Mouse (Mus musculus) hindbrain, embryonic 13.5 days (tissue): ENCODE measurements around the gene Vezt. TPM values are rescaled to one million over a fixed set of nuclear protein-coding genes. Genes with fewer than 3 reads are reported as not detected.

Source experiments
- ATAC-seq: fragments of 200-750 bp; cut with Nextera tagmentation; 2 replicates; pipeline ENCODE4 v1.8.0; 2017; ENCODE audit warnings: moderate TSS enrichment; ENCODE audit not compliant: low FRiP score
- H3K27ac ChIP-seq: fragments of 300-500 bp; sonication (generic); 2 replicates; pipeline ENCODE4 v1.5.1; 2015; ENCODE audit warnings: inconsistent platforms, mild to moderate bottlenecking, moderate library complexity
- H3K27me3 ChIP-seq: fragments of 300-500 bp; sonication (generic); 2 replicates; pipeline ENCODE4 v1.6.1; 2015; ENCODE audit warnings: mild to moderate bottlenecking, inconsistent platforms
- H3K36me3 ChIP-seq: fragments of 300-500 bp; sonication (generic); 2 replicates; pipeline ENCODE4 v1.6.1; 2015; ENCODE audit warnings: mild to moderate bottlenecking, inconsistent platforms
- H3K4me1 ChIP-seq: fragments of 300-500 bp; sonication (generic); replicated peaks from 2 replicates; pipeline ENCODE4 v1.6.1; 2015; ENCODE audit warnings: inconsistent platforms
- H3K4me2 ChIP-seq: fragments of 300-500 bp; sonication (generic); 2 replicates; pipeline ENCODE4 v1.6.1; 2015; ENCODE audit warnings: inconsistent platforms, mild to moderate bottlenecking, moderate library complexity
- H3K4me3 ChIP-seq: fragments of 300-500 bp; sonication (generic); 2 replicates; pipeline ENCODE4 v1.5.1; 2015; ENCODE audit warnings: mild to moderate bottlenecking, inconsistent platforms
- H3K9ac ChIP-seq: fragments of 300-500 bp; sonication (generic); 2 replicates; pipeline ENCODE4 v1.6.1; 2015; ENCODE audit warnings: mild to moderate bottlenecking, inconsistent platforms
- H3K9me3 ChIP-seq: fragments of 300-500 bp; sonication (generic); 2 replicates; pipeline ENCODE4 v1.6.1; 2016; ENCODE audit warnings: inconsistent platforms
- whole genome bisulfite sequencing: fragments of 180-500 bp; shearing (Covaris S2); methylation state at CpG from one replicate; pipeline ENCODE4 v1.1.7; 2015; 5-methylcytosine and 5-hydroxymethylcytosine counted together
- polyA plus RNA-seq: library from polyadenylated mRNA; unstranded; fragments of >200 nt; fragmentation: Nextera tagmentation; extraction: Ambion mirVana; gene quantifications from 2 replicates; pipeline ENCODE4 v1.2.1, GENCODE M21; 2015

Vezt gene
- polyA plus RNA-seq, 1 experiment from 2014 or later = 65.4 TPM

DNA sequence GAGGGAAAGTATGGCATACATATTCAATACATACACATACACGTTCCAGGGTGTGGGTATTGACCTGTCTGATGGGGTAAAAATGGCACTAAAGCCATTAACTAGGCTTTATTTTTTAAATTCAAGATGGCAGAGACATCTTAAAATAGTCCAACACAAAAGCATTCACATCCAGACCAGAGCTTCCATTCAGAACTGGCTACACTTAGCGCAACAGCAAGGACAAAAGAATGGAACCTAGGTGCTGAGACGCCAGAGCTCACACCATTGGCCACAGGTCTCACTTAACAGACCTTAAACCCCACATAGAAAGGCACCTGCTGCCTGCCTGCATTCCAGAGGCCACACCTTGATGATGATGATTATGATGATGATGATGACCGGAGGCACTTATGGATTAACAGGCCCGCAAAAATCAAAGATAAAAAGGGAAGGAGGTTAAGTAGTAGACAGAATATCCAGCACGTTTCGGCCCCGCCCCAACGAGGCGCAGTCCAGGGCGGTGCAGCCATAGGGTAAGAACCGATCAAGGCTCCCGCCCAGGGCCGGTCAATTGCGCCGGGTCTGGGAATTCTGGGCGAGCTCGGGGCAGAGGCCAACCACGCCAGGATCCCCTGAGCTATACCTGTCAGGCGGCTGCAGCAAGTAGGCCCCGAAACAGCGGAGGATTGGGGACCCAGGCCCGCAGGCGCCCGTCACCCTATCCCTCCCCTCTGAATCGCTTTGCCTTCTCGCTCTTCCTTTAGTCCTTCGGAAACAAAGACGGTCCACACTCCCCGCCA lies 550 bp downstream of the Vezt start:
- H3K36me3 ChIP-seq = peaks cover 11% of the 10 kb centered on the region
- peak overlapping the region; percentile 91 for H3K9ac ChIP-seq
- peak; percentile 86 for ATAC-seq
- no peaks in the 10 kb centered on the region for H3K27me3 ChIP-seq
- H3K4me1 ChIP-seq = peaks cover 26% of the 10 kb centered on the region
- H3K4me2 ChIP-seq = peak overlapping the region; percentile 73
- peak overlapping the region; percentile 84 for H3K4me3 ChIP-seq
- H3K27ac ChIP-seq = peak overlapping the region; percentile 88
- no peaks in the 10 kb centered on the region for H3K9me3 ChIP-seq
- under 1% methylated on average over 27 of the region's 30 CpGs for WGBS

DNA sequence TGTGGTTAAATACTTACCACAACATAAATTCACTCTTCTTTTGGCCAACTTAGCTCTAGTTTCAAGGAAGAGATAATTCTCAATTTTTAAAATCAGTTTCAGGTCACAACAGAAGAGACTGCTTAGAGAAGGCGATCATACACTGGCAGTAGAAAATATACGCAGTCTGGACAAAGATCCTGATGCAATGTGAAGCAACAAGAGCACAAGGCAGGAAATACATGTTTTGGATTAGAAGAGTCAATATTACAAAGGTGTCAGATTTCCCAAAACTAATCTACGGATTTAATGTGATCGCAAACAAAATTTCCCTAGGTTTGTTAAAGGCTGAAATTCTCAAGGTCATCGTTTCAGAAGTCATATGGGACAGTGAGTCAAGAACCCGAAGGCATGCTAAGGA lies 4.5 kb downstream of the Vezt start:
- WGBS = 94% methylated on average over 6 of the region's 6 CpGs

DNA sequence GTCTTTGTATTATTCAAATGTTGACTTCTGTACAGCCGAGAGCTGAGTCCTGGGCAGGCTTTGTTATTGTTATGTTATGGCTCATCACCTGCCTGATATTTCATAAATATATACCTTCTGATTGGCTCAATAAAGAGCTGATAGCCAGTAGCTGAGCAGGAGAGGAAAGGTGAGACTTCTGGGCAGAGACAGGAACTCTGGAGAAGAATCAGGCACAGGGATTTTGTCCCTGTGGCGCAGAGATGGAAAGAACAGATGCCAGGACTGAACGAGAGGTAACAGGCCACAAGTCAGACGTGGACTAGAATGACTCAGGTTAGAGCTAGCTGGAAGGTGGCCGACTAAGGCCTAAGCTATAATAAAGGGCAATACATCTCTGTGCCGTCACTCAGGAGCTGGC lies 7.1 kb downstream of the Vezt start:
- no peak overlapping the region for H3K4me3 ChIP-seq
- no peak for ATAC-seq
- H3K9me3 ChIP-seq = no peaks in the 10 kb centered on the region
- H3K4me2 ChIP-seq = no peak overlapping the region
- peaks cover 49% of the 10 kb centered on the region for H3K36me3 ChIP-seq
- no peak overlapping the region for H3K27ac ChIP-seq
- H3K27me3 ChIP-seq = no peaks in the 10 kb centered on the region
- H3K9ac ChIP-seq = no peak overlapping the region
- H3K4me1 ChIP-seq = peaks cover 11% of the 10 kb centered on the region
- WGBS = 83% methylated on average over 6 of the region's 6 CpGs

More for the DNA sequence above, 4.5 kb downstream of the Vezt start:
- Histone ChIP-seq H3K4me1 (peaks cover 21% of the 10 kb centered on the region), H3K4me2 (no peak overlapping the region), H3K4me3 (no peak overlapping the region), H3K27me3 (no peaks in the 10 kb centered on the region), H3K27ac (no peak overlapping the region), H3K36me3 (peaks cover 29% of the 10 kb centered on the region), H3K9ac (no peak overlapping the region), H3K9me3 (no peaks in the 10 kb centered on the region)
- no peak for ATAC-seq

DNA sequence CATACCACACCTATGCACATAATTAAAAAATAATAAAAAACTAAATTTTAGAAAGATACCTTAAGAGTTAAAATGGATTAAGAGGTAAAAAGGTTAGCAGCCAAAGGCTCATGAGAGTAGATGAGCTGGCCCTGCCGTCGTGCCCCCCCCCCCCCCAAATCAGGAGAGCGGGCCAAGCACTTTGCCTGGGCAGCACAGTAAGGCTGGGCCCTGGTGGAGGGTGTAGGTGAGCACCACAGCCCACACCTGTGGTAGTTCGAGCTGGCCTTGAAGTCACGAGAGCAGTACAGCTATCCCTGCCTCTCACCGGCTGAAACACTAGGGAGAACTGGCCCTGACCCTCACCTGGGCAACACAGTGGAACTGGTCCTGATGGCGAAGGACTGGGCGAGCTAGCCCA lies 10.5 kb downstream of the Vezt start:
- H3K4me2 ChIP-seq = no peak overlapping the region
- 97% methylated on average over 8 of the region's 8 CpGs for WGBS
- H3K9ac ChIP-seq = no peak overlapping the region
- H3K27me3 ChIP-seq = no peaks in the 10 kb centered on the region
- H3K4me3 ChIP-seq = no peak overlapping the region
- peaks cover 4% of the 10 kb centered on the region; the same call in 1 of the 2 replicates for H3K4me1 ChIP-seq
- H3K36me3 ChIP-seq = peaks cover 39% of the 10 kb centered on the region
- H3K27ac ChIP-seq = no peak overlapping the region
- ATAC-seq = no peak
- H3K9me3 ChIP-seq = no peaks in the 10 kb centered on the region

DNA sequence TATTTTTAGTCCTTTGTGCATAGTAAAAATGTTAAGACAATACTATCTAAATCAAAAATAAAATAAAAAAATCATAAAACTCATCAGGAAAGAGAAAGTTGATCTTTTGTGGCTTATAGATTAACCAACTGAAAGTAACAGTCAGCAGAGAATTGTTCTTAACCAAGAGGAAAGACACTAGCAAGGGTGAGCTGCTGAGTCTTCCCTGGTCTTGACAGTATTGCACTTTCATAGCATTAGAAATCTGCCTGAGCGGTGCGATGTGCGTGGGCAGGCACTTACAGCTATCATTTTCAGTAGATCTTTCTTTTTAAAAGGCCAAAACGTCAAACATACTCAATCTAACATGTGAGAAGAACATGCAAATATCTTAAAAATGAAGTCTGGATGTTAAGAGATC lies 14.6 kb downstream of the Vezt start:
- Histone ChIP-seq H3K36me3 (peaks cover 19% of the 10 kb centered on the region), H3K9ac (no peak overlapping the region), H3K4me1 (peaks cover 4% of the 10 kb centered on the region; the same call in 1 of the 2 replicates), H3K9me3 (no peaks in the 10 kb centered on the region), H3K27me3 (no peaks in the 10 kb centered on the region), H3K4me2 (no peak overlapping the region), H3K27ac (no peak overlapping the region), H3K4me3 (no peak overlapping the region)
- 93% methylated on average over 4 of the region's 4 CpGs for WGBS
- no peak for ATAC-seq

DNA sequence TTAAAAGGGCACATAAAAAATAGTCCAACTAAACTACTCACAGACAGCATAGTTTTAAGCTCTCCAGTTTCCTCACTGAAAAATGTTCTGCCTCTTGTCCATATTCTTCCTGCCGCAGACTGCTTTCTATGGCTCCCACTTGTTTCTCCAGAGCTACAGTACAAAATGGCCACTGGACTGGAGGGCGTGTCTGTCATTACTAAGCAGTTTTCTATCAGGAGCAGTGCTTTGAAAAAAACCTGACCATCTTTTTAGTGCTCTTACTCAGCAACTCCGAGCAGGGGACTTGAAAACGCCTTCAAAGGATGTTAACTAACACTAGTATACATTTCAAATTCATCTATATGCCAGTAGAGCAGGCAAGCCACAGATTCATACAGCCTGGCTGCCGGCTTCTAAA lies 15.0 kb downstream of the Vezt start:
- H3K27ac ChIP-seq = no peak overlapping the region
- no peak overlapping the region for H3K4me2 ChIP-seq
- 76% methylated on average over 5 of the region's 5 CpGs for WGBS
- H3K9ac ChIP-seq = no peak overlapping the region
- H3K36me3 ChIP-seq = peaks cover 16% of the 10 kb centered on the region
- no peak overlapping the region for H3K4me3 ChIP-seq
- no peak for ATAC-seq
- H3K27me3 ChIP-seq = no peaks in the 10 kb centered on the region
- H3K4me1 ChIP-seq = peaks cover 4% of the 10 kb centered on the region; the same call in 1 of the 2 replicates
- no peaks in the 10 kb centered on the region for H3K9me3 ChIP-seq

DNA sequence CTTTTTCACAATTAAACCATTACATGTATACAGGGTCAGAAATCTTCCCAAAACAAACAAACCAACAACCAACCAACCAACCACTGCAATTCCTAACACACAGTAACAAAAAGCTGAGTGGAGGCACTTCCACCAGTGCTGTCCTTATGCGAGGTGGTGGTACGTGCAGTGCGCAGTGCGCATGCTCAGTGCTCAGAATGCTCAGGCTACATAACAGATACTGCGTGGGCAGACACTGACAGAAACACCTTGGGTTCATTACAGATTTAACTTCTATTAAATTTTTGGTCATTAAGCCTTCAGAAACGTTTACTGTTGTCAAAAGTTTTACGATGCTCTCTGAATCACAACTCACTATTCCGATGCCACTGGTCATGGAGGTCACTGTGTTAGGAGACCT lies 18.2 kb downstream of the Vezt start:
- Histone ChIP-seq H3K4me2 (no peak overlapping the region), H3K9me3 (no peaks in the 10 kb centered on the region), H3K4me3 (no peak overlapping the region), H3K36me3 (no peaks in the 10 kb centered on the region), H3K4me1 (0 out of 2 replicates have a peak, but pooled peaks cover 4% of the 10 kb centered on the region), H3K27ac (no peak overlapping the region), H3K9ac (no peak overlapping the region), H3K27me3 (no peaks in the 10 kb centered on the region)
- no peak for ATAC-seq
- 98% methylated on average over 8 of the region's 8 CpGs for WGBS

DNA sequence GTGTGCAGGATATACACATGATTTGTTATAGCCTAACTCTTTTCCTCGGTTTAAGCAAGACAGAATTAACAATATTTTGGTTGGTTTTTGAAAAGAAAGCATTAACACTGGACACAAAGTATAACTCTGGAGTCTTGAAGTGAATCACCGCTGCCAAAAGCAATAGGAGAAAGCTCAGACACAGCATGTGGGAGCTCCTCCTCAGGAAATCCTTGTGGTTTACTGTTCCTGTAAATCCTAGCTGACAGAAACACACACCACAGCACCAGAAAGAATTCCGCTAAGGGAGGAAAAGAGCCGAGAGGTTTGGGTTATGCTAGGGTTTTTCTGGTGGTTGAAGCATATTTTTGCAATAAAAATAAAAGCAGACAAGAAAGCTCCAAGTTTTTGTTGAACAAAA lies 21.4 kb downstream of the Vezt start:
- ATAC-seq = no peak
- WGBS = 74% methylated on average over 4 of the region's 4 CpGs
- no peak overlapping the region for H3K27ac ChIP-seq
- H3K4me3 ChIP-seq = no peak overlapping the region
- H3K4me2 ChIP-seq = no peak overlapping the region
- H3K36me3 ChIP-seq = no peaks in the 10 kb centered on the region
- no peaks in the 10 kb centered on the region for H3K9me3 ChIP-seq
- no peaks in the 10 kb centered on the region for H3K27me3 ChIP-seq
- H3K4me1 ChIP-seq = no peaks in the 10 kb centered on the region
- no peak overlapping the region for H3K9ac ChIP-seq

DNA sequence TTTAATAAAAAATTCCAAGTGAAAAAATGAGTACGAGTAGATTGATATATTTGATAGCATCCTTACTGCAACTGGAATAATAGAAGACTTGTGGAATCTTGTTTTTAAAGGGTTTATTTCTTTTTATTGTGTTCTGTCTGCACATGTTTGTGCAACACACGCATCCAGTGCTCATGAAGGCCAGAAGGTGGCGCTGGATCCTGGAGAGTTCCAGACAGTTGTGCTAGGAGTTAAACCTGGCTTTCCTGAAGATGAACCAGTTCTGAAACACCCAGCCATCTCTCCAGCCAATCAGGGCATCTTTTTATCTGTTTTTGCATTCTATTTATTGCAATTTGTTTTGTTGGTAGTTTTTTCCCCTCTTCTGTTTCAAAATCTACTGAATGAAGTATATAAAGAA lies 22.4 kb downstream of the Vezt start:
- Histone ChIP-seq H3K27ac (no peak overlapping the region), H3K27me3 (no peaks in the 10 kb centered on the region), H3K9ac (no peak overlapping the region), H3K4me3 (no peak overlapping the region), H3K36me3 (peaks cover 2% of the 10 kb centered on the region; the same call in 1 of the 2 replicates), H3K4me1 (no peaks in the 10 kb centered on the region), H3K9me3 (no peaks in the 10 kb centered on the region), H3K4me2 (no peak overlapping the region)
- no peak for ATAC-seq
- WGBS = 49% methylated on average over 3 of the region's 3 CpGs

DNA sequence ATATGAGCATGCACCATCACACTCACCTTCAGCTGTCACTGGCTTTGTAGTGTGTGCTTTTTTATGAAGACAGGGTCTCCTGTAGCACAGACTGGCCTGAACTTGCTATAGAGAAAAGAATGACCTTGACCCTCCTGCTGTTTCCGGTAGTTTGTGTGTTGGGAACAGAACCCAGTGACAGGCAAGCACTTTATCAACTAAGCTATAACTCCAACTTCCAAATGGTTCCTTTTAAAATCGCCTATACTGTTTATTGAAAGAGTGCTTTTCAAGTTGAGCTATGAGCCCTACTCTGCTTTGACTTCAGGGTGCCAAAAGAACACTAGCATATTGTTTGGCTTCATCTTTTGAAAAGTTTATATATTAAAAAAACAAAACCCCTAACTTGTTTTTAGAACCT lies 24.6 kb downstream of the Vezt start:
- Histone ChIP-seq H3K4me2 (no peak overlapping the region), H3K36me3 (peaks cover 11% of the 10 kb centered on the region), H3K9ac (no peak overlapping the region), H3K9me3 (no peaks in the 10 kb centered on the region), H3K4me1 (no peaks in the 10 kb centered on the region), H3K27me3 (no peaks in the 10 kb centered on the region), H3K27ac (no peak overlapping the region; the same call in 1 of the 2 replicates), H3K4me3 (no peak overlapping the region)
- no peak for ATAC-seq
- 62% methylated on average over 2 of the region's 2 CpGs for WGBS

DNA sequence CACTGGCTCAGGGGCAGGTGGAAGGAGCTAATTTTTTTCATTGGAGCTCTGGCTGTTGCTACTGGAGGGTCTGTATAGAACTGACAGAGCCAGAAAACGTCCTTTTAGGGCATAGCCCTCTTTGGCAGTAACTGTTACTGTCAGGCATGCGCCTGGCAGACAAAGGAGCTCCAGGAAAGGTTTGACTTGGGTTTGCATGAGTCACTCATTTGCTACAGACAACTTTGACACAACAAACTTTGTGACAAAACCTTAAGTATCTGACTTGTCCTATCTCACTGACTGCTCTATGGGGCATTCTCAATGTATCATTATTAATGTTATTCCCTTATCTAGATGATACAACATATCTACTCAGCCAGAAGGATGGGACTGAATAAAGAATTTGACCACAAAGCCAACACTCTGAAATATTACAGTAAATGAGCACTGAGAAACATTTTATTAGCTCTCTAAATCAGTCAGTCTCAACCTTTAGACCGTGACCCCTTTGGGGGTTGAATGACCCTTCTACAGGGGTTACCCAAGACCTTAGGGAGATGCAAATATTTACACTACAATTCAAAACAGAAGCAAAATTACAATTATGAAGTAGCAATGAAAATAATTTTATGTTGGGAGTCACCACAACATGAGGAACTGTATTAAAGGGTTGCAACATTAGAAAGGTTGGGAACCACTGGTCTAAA lies 25.5 kb downstream of the Vezt start:
- H3K9ac ChIP-seq = no peak overlapping the region
- H3K27me3 ChIP-seq = no peaks in the 10 kb centered on the region
- H3K36me3 ChIP-seq = peaks cover 19% of the 10 kb centered on the region
- WGBS = 83% methylated on average over 3 of the region's 3 CpGs
- H3K9me3 ChIP-seq = no peaks in the 10 kb centered on the region
- H3K4me2 ChIP-seq = no peak overlapping the region
- H3K27ac ChIP-seq = no peak overlapping the region
- H3K4me3 ChIP-seq = no peak overlapping the region
- H3K4me1 ChIP-seq = no peaks in the 10 kb centered on the region
- no peak for ATAC-seq

DNA sequence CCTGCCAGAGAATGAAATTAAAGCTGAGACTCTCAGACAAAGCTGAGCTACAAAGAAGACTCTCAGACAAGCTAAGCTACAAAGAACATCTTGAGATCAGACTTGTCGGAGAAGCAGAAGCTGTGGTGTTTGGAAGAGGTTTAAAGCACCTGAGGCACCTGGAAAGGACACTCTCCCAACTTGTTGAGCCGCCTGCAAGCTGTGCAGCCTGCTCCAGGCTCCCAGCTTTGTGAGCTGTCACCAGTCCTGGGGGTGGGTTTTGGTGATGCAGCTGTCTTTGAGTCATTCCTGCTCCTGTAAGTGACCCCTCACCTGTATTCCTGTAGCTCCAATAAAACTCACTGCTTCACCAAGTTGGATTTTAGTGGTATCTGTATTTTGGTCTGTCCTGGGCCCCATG lies 27.3 kb downstream of the Vezt start:
- Histone ChIP-seq H3K9ac (no peak overlapping the region), H3K4me1 (no peaks in the 10 kb centered on the region), H3K4me2 (no peak overlapping the region), H3K36me3 (peaks cover 27% of the 10 kb centered on the region), H3K9me3 (no peaks in the 10 kb centered on the region), H3K27me3 (no peaks in the 10 kb centered on the region), H3K4me3 (no peak overlapping the region), H3K27ac (no peak overlapping the region)
- WGBS = 96% methylated on average over 2 of the region's 2 CpGs
- ATAC-seq = no peak

DNA sequence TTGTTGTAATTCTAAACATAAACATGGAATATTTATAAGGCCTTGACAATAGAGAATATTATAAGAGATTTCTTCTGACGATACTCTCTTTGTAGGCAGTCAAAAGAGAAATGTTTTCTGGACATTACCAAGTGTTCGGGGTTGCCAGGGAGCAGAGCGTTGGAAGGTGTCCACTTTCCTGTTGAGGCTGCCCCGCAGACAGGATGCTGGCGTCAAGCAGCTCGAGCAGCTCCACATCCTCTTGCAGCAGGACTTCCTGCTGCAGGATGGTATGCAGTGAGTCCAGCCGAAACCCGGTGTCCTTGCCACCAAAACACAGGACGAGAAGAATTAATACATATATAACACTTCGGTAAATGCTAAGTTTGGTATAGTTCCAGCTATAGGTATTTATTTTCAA lies 35.4 kb downstream of the Vezt start:
- Histone ChIP-seq H3K27ac (no peak overlapping the region), H3K9me3 (no peaks in the 10 kb centered on the region), H3K9ac (no peak overlapping the region), H3K27me3 (no peaks in the 10 kb centered on the region), H3K4me2 (no peak overlapping the region), H3K4me3 (no peak overlapping the region), H3K4me1 (no peaks in the 10 kb centered on the region), H3K36me3 (peaks cover 85% of the 10 kb centered on the region)
- 94% methylated on average over 10 of the region's 10 CpGs for WGBS
- no peak for ATAC-seq
